Mouse (Mus musculus) fat pad, adult 2 months (tissue): ENCODE results near the gene Bcl10.
"Not testable (repeated sequence)": the region's sequence is repeated elsewhere in the genome, so short reads cannot be mapped to it uniquely, and the experiment has no call there.

Source experiments
- DNase-seq: peaks from one replicate; pipeline ENCODE4 v3.0.0-alpha.2; 2011; ENCODE audit warnings: low read depth, low spot score; ENCODE audit errors: extremely low read depth

Gene Bcl10

GRCm38 (mm10) chr3:145922019-145922854 lies at the start of gene Bcl10:
Gene Bcl10, plus strand, starts transcription at chr3:145922804.
- no peak for DNase-seq

GRCm38 (mm10) chr3:145873271-145873670 lies 49.3 kb upstream of the Bcl10 start:
- DNase-seq, result no peak

DNA sequence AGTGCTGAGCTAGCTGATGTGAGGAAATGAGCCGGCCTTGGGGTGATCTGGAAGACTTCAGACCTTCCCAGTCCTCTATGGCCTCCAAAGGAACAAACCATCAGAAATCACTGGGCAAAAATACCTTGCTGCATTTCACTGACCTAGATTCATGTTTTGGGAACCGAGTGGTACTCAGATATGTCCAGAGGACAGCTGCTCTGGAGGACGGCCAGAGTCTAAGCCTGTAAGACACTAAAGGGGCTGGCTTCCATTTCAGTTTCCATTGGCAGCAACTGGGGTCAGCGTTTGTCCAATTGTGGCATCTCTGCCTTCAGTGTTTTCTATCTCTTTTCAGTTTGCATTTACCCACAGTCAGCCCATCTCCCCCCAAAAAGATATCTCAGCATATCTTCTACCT lies 48.5 kb upstream of the Bcl10 start:
- DNase-seq, result no peak

- no peak for DNase-seq
Measured at GRCm38 (mm10) chr3:145876120-145876519, 46.5 kb upstream of the Bcl10 start.

GRCm38 (mm10) chr3:145878867-145879266 lies 43.7 kb upstream of the Bcl10 start:
- not testable (repeated sequence) for DNase-seq

- no peak for DNase-seq
Measured at GRCm38 (mm10) chr3:145880335-145880734, 42.3 kb upstream of the Bcl10 start.

- DNase-seq, result no peak
Measured at GRCm38 (mm10) chr3:145882076-145882874, 40.3 kb upstream of the Bcl10 start.

- no peak for DNase-seq
Measured at GRCm38 (mm10) chr3:145883233-145883632, 39.4 kb upstream of the Bcl10 start.

DNA sequence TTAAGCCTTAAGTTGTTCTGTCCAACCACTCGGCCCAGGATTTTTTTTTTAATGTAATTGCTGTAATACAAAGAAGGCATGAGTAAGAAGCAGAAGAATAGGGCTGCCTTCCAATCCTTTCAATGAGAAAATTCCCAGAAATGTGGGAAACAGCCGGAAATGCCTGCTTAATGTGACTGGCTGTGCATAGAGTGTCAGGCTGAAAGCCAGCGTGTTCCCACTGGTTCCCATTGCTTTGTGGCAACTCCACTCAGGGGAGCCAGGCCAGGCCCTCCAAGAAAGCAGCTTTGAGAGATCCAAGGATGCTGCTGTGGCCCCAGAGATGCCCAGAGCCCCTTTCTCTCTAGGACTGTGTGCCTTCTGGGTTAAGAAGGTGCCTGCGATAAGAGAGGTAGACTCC lies 37.2 kb upstream of the Bcl10 start:
- no peak for DNase-seq

GRCm38 (mm10) chr3:145885851-145886464 lies 36.6 kb upstream of the Bcl10 start:
- DNase-seq, result no peak

DNA sequence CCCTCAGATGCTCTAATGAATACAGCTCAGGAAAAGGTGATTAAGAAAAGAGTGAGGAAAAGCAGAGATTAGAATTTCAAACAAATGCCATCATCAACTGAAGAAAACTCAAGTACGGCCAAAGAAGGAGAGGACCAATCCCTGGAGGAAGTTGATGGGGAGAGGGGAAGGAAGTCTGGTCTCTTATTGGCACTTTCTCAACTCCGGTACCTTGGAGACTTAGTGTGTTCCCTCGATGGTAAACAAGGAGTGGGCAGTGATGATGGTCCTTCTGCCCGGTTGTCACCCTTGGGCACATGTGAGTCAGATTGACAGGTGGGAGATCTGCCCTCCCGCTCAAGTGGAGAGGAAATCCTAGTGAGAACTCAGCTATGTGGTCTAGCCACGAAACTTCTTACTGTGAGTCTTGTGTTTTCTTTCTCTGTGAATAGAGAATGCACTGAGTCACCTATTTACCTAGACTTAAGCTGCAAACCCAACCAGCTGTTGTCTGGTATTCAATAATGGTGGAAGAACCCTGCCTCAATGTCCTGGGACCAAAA lies 35.1 kb upstream of the Bcl10 start:
- no peak for DNase-seq

DNA sequence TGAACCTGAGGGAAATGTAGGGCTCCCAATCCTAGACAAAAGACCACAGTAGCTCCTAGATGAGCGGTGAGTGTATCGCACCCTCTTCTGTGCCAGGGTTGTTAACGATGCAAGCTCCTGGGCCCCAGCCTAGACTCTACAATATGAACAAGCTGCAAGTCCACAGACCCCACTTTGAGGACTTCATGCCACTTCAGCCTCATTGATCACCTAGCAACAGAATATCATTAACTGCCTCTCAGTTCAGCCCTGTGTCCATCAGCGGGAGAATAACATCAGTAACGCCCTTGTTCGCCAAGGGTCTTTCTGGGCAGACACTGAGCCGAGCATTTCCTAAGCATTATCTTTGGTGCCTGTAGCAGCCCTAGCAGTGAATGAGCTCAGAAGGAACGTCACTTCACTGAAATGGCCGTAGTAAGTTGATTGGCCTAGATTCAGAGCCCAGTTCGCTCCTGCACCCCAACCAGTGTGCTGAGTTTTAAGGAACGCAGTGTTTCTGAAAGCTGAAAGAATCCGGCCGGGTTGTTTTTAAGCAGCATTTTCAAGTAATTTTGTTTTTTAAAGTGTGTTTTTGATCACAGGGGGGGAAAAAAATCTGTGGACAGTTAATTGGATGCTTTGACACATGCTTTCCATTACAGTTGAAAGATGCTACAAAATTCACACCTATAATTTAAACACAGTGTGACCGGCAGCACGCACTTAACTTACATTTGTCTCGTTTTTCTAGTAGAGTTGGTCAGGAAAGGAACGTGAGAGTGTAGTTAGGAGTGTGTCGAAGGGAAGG lies 32.1 kb upstream of the Bcl10 start:
- no peak for DNase-seq

DNA sequence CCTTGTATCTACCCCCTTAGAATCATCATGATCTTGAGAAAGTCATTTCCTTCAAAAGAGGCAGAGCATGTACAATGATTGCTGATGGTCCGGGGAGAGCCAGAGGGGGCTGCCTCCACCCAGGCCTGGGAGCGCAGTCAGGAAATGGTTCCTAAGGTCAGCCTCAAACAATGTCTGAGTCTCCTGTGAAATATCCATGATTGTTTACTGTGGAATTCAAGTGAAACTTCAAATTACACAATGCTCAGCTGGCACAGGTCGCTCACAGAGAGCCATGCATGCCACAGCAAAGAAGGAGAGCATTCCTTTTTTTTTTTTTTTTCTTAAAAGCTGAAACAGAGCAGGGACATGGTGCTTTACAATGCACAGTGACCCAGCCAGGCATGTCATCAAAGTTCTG lies 30.2 kb upstream of the Bcl10 start:
- DNase-seq, result no peak

- DNase-seq, result no peak
Measured at GRCm38 (mm10) chr3:145894131-145894530, 28.5 kb upstream of the Bcl10 start.

- DNase-seq, result no peak
Measured at GRCm38 (mm10) chr3:145897749-145898148, 24.9 kb upstream of the Bcl10 start.

GRCm38 (mm10) chr3:145899832-145900231 lies 22.8 kb upstream of the Bcl10 start:
- no peak for DNase-seq

DNA sequence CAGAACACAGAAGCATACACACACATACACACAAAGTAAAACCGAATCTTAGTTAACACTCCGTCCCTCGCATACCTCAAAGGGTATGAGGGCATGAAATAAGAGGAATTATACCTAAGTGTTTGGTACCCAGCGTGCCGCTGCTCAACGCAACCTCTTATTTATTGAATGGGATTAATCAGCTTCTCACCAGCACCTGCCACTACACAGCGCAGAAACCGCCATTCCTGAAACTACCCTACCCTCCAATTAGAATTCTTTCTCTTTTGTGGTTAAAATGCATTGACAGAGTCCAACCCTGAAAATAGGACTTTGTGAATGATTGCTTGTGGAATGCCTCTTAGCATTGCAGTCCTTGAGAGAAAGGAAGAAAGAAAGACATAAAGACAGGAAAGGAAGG lies 19.1 kb upstream of the Bcl10 start:
- DNase-seq, result no peak

GRCm38 (mm10) chr3:145904850-145905776 lies 17.5 kb upstream of the Bcl10 start:
- no peak for DNase-seq

GRCm38 (mm10) chr3:145906582-145906981 lies 16.0 kb upstream of the Bcl10 start:
- no peak for DNase-seq

GRCm38 (mm10) chr3:145912512-145912911 lies 10.1 kb upstream of the Bcl10 start:
- no peak for DNase-seq
